Mouse (Mus musculus) WW6 (cell line): ENCODE measurements around the gene Slc7a11.

Experiments used
- DNase-seq: peaks from one replicate; pipeline ENCODE4 v3.0.0-alpha.2; 2013; ENCODE audit warnings: low read depth, low spot score

The Slc7a11 gene

DNA sequence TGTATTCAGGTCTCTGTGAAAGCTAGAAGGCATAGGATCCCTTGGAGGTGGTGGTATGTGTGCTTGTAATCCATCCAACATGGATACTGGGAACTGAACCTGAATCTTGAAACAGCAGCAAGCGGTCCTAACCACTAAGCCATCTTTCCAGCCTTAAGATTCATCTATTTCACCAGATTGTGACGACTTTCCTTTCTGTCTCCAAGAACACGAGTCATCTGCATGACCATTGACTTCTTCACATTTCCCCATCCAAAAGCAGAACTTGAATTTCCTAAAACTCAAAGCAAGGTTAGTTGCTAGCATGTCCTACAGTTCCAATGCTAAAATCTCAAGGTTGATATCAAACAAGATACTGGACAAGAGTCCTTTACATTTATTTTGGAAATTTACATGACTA lies 37.5 kb downstream of the Slc7a11 start:
- no peak for DNase-seq

DNA sequence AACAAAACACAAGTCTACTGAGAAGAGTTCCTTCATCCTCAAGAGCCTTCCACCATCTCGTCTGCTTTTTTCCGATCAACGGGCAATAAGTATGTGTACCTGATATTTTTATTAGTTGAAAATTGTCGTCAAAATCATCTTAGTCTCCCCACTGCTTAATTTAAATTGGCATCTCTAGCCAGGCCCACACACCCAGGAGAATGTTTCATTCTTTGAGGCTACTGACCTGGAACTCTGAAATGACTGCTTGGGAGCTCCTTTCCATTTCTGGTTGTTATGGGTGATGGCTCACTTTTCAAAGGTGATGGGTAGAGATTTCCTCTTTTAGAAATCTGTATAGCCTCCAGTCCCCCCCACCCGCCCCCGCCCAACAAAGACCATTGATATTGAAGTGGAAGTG lies 54.6 kb downstream of the Slc7a11 start:
- no peak for DNase-seq

DNA sequence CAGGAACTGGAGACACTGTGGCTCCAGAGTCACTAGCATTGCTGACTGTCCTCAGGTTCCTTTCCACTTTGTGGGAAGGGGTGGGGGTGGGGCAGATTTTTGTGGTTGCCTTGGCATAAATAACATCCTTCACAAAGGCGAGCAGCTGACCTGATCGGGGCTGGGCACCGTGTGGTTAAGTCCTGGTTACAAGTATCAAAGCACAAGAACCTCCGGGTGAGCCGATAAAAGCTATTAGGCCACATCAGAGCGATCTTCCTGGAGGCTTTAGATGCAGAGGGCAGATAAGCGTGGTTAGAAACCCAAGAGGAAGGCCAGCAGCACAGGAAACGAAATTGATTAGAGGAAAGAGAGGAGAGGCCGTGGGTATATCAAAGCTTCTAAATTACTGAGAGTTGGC lies 55.1 kb downstream of the Slc7a11 start:
- DNase-seq = no peak

DNA sequence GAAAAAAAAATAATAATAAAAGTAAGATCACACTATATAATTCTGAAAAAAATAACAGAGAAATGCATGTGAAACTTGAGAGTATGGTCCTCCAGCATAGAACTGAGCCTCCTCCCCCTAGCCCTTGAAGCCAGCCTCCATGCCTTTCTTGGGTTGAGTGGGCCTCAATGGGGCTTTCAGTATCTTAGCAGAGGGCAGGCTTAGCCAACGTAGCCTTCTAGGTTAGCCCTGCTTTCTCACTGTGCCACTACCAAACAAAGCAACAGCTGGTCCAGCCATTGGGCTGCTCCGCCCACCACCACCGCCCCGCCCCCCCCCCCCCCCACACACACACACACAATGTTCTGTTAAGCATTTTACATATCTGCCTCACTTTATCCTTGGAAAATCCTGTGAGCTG lies 56.1 kb downstream of the Slc7a11 start:
- no peak for DNase-seq

DNA sequence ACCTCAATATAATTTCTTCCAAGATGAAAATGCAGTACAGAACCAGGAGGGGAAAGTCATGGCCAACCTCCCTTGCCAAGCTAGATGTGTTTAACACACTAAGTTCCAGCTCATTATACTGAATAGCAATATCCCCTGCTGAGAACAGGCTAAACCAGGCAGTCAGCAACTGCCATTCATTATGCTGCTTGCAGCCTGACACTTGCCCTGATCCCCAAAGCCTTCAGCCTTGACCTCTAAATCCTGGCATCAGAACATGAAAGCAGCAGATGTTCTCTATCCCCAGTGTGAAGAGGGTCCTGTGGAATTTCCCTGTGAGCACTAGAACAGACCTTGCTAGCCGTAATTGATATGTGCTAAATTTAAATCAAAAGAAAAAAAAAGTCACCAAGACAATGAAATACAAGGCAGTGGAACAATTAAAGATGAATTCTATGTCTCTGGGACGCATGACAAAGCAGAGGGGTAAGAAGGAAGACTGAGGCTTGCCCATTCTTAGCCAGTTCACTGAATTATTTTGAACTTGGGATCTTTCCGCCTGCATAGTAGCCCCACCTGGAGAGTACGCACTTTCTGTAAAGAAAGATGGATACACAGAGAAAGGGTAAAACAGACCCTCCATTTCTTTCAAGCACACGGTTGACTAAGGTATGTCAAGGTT lies 56.7 kb downstream of the Slc7a11 start:
- no peak for DNase-seq

DNA sequence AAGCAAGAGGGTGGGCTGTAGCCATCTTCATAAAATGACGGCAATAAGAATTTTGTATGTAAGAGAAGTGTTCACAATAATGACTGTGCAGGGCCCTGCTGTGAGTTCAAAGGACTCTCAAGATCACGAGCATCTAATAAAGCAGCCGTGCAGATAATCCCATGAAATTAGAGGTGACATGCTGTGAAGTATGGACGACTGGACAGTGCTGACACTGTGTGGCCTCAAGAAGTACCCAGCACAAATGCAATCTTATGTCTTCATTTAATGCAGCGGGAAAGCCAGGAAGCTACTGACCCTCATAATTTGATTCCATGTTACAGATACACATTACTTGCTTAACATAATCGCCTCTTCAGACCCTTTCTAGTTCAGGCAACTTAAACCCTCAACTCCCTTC lies 57.3 kb downstream of the Slc7a11 start:
- DNase-seq = no peak

DNA sequence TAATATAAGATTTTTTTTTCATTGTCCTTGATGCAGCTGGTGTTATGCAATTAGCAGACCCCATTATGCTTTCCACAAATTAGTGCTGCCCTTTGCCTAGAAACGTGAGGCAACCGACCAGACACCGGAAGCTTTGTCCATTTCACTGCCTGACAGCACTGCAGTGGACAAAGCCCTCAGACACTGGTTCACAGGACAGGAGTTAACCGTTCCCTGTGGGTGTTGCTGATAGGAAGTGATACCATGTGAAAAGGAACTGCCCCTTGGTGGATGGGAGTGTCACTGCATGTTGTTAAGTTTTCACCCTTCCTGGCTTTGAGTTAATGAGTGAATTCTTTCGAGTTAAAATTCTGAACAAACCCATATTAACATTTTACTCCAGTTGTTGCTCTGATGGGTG lies 60.7 kb downstream of the Slc7a11 start:
- DNase-seq = no peak

DNA sequence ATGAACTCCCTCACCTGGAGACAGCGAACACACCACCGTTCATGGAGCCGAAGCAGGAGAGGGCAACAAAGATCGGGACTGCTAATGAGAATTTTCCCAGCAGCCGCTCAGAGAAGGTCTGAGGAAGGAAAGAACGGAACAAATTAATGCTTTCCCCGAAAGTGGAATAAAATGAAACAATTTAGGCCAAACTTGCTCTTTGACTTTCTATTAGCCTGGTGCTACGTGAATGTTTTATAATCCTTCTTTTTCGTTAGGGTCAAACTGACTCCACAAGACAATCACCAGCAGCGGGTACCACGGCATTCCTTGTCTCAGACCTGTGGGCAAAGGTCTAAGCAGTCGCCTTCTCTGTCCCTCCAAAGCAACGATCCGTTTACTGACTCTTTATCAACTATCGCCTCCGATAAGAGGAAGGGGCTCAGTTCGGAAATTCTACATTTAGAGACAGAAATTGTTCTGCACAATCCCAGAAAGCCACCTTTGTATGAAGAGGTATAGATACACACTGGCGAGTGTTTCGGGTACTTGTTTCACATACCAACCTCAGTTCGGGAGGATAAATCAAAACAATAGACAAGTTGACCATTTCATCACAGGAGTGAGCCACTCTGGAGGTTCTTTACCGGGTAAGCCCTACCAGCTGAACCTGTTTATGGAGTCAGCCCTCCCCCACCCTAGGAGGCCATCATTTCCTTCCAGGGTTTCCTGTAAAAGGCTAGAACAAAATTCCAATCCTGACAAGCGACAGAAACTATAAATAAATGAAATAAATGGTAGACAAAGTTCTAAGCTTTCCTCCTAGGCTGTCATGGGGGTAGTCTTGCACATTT lies 61.3 kb downstream of the Slc7a11 start:
- DNase-seq = no peak

DNA sequence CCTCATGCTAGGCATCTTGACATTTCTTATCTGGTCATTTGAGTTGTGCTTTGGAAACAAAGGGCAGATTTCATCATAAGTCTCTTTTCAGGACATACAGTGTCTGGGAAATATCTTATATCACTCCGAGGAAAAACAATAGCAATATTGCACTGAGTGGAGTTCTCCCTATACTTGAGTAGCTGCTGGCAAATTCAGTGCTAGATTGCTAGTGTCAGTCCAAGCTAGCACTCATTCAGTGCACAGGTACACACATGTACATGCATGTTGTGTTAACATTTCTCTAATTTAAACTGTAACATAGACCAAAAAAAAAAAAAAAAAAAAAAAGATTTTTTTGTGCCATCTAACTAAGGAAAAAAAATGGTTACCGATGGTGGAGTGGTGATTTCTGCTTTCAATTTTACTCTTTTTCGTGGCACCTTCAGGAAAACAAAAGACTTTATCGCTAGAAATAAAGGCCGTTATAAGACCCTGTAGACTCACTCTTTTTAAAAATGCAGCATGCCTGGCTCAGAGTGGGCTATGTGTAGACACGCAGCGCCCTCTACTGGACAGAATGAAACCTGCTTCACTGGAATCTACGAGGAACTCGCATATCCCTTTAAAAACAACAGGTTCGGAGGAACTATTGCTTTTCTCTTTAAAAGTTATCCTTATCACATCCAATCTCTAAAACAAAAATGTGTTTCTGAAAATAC lies 62.1 kb downstream of the Slc7a11 start:
- DNase-seq = peak; percentile 31

DNA sequence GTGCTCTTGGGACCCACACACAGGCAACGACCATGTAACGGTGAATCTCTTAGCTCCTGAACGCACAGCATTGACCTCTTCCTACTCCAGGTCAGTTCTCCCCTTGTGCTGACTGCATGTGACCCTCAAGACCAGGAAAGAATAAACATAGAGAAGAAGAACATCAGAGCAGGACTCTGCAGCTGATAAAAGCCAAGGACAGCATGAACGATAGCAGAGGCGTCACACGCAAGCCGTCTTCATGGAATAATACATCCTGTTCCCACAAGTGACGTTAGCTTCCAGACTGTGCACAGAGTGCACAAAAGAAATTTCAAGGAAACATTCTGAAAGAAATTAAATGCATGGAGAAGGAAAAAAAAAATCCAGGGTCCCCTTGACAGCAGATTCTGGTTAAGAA lies 63.5 kb downstream of the Slc7a11 start:
- no peak for DNase-seq

DNA sequence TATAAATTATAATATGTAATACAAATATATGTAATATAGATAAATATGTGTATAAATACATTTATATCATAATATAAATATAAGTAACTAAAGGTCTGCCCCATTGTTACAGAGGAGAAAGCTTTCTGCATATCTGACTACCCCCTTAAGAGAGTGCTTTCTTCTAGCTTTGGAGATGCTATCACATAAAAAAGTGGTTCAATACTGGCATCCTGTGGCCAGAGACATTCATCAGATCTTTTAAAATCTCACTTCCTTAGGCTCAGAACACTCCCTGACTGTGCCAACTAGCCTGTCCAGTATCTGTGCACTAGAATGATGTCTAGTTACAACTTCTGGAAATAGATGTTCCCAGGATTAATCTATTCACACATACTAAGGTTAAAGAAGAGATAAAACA lies 67.9 kb downstream of the Slc7a11 start:
- no peak for DNase-seq

DNA sequence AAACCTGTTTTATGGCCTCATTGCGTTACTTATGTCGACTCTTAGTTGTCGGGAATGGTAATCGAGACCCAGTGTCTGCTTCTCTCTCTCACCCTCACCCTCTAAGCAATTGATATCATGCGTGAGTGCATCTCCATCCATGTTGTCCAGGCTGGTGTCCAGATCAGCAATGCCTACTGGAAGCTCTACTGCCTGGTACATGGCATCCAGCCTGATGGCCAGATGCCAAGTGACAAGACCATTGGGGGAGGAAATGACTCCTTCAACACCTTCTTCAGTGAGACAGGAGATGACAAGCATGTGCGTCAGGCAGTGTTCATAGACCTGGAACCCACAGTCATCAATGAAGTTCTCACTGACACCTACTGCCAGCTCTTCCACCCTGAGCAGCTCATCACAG lies 73.6 kb downstream of the Slc7a11 start:
- DNase-seq = no peak

DNA sequence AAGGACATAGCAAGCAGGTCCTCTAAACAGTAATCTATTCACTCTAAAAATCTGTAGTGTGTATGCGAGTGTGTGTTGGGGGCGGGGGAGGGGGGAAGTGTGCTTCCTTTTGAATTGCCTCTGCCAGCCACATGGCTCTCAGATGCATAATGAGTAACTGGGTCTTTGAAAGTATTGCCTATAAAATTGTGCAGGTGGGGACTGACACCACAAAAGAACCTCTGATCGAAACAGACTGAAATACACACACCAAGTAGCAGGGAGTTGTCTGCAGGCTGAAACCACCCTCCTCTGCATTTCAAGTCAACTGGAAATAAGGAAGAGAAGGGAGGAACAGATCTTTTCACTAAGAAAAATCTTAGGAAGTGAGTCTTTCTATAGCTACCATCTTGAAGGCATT lies 76.2 kb downstream of the Slc7a11 start:
- DNase-seq = no peak

DNA sequence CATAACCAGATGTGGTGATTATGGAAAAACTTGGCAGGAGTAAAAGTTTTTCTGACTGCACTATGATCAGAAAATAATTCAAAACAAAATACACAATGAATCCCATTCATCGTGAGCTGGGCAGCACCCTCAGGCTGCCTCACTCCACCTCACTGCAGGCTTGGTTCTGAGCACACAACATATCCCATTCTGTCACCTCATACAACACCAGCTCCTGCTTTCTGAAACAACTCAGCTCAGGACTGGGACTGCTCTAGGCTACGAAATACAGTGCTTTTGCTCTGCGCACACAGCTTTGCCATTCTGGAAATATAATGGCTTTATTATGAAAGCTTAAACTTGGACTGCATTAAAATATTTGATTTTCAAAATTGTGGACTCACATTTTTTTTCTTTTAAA lies 79.8 kb downstream of the Slc7a11 start:
- DNase-seq = no peak

DNA sequence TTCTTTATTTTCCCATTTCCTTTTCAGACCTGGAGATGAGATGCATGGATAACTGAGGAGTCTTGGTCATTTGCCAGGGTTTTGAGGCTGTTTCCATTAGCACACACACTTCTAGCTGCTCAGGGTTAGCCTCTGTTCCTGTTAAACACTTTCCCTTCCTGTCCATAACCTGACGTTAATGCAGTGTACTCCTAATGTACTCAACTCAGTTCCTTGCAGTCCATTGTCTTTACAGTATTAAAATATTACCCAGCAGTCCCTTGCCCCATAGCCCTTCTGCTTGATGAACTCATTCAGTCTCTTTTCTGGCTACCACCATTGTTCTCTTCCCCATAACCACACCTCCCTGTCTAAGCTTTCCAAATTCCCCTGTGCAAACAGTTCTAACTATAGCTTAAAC lies 96.3 kb downstream of the Slc7a11 start:
- DNase-seq = no peak

DNA sequence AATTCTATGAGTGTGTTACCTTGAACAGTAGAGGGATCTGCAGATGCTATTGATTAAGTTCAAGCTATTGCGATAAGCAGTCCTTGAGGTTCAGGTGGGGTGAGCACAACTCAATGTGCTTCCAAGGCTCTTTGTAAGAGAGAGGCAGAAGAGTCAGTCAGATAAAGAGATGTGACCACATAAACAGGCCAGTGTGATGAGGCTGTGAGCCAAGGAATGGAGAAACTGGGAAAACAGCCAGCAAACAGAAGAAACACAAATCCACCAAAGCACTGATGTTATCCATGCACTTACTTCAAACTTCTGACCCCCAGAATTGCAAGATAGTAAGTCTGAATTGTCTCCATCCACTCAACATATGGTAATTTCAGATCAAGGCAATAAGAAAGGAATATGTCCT lies 99.0 kb downstream of the Slc7a11 start:
- no peak for DNase-seq

DNA sequence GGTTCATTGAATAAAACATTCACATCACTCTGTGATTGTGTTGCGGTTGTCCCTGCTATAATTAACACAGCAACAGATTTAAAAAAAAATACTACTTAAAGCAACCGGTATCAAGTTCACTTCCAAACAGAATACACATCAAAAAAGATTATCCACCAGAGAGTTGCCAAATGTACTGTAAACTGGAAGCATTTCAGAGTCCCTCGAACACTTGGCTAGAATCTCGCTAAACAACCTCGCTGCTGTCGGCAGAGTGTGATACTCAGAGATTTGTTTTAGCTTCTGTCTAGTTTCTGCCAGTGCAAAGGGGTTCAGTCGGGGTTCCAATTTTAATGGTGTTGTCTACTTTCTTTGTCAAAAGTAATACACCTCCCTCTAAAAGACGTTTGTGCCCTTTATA lies 118.9 kb downstream of the Slc7a11 start:
- DNase-seq = no peak

DNA sequence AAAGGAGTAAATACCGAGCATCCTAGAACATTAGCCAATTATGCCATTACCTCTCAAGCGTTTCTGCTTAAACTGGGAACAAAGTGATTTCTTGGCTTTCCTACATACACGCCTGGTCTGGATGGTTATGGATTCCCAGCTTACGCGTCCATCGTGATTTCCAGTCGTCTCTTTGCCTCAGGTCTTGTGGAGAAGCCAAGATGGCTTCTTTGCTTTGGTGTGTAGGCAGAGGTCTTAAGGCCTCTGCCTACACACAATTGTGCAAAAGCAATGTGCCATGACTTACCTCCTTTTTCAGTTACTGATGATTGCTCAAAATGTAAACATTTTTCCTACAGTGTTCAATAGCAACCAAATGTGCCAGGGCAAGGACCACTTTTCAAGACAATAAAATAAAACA lies 119.5 kb downstream of the Slc7a11 start:
- DNase-seq = no peak

DNA sequence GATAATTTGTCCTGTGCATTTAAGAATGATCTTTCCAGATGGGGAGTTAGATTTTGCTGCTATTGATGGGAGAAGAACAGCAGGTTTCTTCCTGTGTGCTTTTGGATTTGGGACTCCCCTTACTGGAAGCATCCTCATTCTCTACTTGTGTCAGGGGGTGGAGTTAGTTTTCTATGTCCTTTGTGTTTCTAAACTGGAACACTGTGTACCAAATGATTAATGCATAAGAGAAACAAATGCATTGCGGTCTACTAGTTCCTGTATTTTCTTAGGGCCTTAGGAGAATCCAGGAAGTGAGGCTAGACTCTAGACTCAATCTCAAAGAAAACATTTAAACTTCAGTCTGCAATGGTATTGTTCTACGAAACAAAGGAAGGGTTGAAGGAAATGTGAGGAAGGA lies 122.6 kb downstream of the Slc7a11 start:
- no peak for DNase-seq

DNA sequence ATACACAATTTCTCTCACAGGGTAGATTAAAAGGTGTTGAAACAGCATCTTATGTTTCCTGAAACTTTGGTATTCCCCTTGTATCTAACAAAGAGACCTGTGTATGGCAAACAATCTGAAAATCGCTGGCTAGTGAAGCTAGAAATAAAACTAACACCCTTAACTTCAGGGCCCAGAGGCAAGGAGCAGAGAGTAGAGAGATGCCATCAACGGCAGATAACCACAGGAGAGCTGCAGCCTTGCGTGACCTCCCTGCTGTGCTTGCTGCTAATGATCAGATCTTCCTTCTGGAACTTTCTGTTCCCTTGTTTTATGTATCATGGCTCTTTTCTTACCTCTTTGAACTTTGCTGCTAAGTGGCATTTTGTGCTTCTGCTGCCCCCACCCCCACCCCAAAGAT lies 125.3 kb downstream of the Slc7a11 start:
- DNase-seq = no peak

DNA sequence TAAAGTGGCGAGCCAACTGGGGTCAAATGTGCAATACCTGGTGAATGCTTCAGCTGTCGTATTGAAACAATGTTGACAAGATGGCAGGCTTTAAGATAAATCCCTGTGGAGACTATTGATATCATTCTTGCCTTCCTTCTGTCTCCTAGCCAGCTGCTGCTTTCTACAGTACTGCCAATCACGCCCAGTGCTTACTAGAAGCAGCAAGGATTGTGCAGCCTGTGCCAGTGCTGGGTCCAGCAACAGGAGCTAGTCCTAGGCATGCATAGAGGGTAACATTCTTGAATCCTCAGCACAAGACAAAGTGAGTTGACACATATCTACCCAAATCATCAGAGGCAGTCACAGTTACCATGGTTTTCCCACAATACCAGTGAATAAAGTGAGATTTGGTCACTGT lies 129.6 kb downstream of the Slc7a11 start:
- DNase-seq = no peak

DNA sequence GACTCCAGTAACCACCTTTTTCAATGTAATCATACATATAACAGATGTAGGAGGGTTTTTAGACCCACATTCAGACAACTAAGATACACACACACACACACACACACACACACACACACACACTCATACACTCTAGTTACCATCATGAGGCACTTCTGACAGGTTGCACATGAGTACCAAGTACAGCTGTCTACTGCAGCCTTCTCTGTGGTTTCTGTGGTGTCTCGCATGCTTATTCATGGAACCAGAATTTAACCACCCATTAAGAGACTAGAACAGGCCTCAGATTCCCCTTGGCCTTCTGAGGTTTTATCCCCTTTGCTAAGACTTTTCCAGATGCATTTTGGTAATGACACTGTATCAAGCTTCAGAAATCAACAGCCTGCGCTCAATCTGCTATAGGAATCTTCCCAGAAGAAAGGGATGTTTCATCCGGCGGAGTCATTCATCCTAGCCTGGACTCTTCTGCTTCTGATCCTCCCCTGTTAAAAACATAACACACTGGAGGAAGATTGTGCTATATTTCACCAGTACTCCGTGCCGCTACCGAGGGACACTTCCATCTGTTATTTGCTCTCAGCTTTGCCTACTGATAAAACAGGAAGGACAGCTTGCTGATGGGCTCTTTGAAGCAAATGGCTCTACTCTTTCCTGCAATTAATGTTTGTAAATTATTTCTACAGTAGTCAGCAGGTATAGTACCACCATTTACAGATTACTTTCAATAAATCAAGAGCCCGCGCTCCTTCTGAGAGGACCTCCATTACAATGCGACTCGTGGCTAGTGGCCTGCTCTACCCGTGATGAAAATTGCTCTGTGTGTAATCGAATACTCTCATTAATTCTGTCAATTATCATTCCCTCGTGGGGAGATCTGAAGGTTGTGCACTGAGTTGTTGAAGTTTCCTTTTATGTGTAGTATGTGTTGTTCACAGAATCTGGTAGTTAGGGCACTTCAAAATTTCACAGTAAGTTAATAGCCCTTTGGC lies 135.8 kb downstream of the Slc7a11 start:
- DNase-seq = no peak
